Mouse (Mus musculus): ENCODE measurements around the gene Rac2.

DNA sequence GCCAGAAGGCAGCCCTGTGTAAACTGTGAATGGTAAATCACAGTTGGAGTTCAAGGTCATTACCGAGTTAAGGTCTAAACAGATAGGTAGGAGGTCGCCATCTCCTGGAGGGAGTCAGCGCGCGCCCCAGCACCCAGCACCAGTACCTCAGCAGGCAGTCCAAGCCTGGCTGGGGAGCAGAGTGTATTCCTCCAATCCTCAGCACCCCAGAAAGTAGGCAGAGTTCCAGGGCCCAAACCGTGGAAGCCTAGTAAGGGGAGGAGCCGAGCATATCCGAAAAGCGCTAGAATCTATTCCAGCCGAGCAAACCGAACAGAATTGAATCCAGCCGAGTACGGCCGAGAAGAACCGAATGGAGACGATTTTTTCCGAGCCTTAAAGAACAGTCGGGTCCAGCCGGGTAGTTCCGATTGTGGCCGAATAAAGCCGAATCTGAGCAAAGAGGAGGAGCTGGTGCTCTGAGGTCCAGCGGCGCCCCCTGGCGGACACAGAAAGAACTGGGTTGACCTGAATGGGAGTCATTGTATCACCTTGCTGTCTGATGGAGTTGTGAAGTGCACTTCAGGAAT lies 40.6 kb downstream of the Rac2 start:
- TF ChIP-seq CTCF (IDR thresholded peaks at IDR 0.05; ENCODE audit: low read depth) (peak; percentile 95), EP300 (optimal IDR thresholded peaks at IDR 0.05) (no peak)

All from stomach, postnatal 0 days (tissue).